Mouse (Mus musculus) E14TG2a.4 (cell line): ENCODE measurements around the gene Cdk5.

Experiments
- CTCF ChIP-seq: conservative IDR thresholded peaks from 2 replicates; pipeline ENCODE4 v1.5.1; 2014; ENCODE audit warnings: low read length
- NANOG ChIP-seq: IDR thresholded peaks from 2 replicates; pipeline ENCODE4 v1.6.1; 2014; ENCODE audit warnings: borderline replicate concordance, low read length, mixed read lengths
- POU5F1 ChIP-seq: IDR thresholded peaks from 2 replicates; pipeline ENCODE4 v1.6.1; 2014; ENCODE audit warnings: low read length, borderline replicate concordance

DNA sequence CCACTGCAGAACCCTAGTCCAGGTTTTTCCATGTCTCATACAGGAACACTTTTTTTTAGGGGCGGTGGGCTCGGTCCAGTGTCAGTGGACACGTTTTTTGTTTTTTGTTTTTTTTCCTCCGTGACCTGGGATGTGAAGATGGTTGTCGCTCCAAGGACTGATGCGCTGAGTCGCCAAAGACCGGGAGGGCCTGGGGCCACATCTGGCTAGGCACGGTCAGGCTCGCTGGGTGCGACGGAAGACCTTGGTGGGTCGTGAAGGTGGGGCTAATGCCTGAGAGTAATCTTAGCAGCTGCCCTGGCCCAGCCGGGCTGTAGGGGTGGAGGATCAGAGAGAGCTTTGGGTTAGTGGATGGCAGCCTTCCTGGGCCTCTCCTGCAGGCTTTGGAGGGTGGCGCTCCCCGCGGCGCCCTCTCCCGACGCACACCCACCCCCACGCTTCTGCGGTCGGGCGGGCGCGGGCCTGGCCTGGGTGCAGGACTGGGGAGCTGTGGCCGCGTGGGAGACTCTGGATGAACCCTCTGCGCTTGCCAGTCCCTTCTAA, 29.4 kb upstream of the Cdk5 start:
- TF ChIP-seq CTCF (no peak), POU5F1 (no peak), NANOG (no peak)
